Mouse (Mus musculus) myocyte (in vitro differentiated cells): ENCODE results near the gene Dnajc16. TPM values are rescaled to one million over a fixed set of nuclear protein-coding genes. Genes with fewer than 3 reads are reported as not detected.

Experiments used
- H3K27me3 ChIP-seq: one replicate; pipeline ENCODE4 v1.6.1; 2011; ENCODE audit not compliant: control insufficient read depth, insufficient read depth, insufficient read length
- H3K36me3 ChIP-seq: one replicate; pipeline ENCODE4 v1.6.1; 2011; ENCODE audit not compliant: control insufficient read depth, insufficient read depth
- H3K4me2 ChIP-seq: one replicate; pipeline ENCODE4 v1.6.1; 2011; ENCODE audit warnings: low read depth, control low read depth
- H3K4me3 ChIP-seq: one replicate; pipeline ENCODE4 v1.5.1; 2011; ENCODE audit warnings: mild to moderate bottlenecking, control low read depth, moderate library complexity
- H3K79me2 ChIP-seq: one replicate; pipeline ENCODE4 v1.6.1; 2011; ENCODE audit not compliant: control insufficient read depth, insufficient read depth
- H3ac ChIP-seq: one replicate; pipeline ENCODE4 v1.6.1; 2011; ENCODE audit not compliant: control insufficient read depth, insufficient read length
- CEBPB ChIP-seq: IDR thresholded peaks from 2 replicates; pipeline ENCODE4 v1.6.1; 2011; ENCODE audit warnings: mild to moderate bottlenecking, moderate library complexity; ENCODE audit not compliant: poor library complexity, insufficient read depth, severe bottlenecking
- E2F4 ChIP-seq: IDR thresholded peaks from one replicate; pipeline ENCODE4 v1.6.1; 2011; ENCODE audit warnings: mild to moderate bottlenecking, control low read depth, moderate library complexity; ENCODE audit not compliant: insufficient read depth
- MAX ChIP-seq: IDR thresholded peaks from one replicate; pipeline ENCODE4 v1.6.1; 2011; ENCODE audit warnings: low read depth, mild to moderate bottlenecking, control low read depth
- MYOD1 ChIP-seq, 3 experiments: IDR thresholded peaks; one replicate each; pipeline ENCODE4 v1.6.1; 2011; ENCODE audit warnings: control low read depth in 2 of 3, low read depth in 2 of 3, mild to moderate bottlenecking in 2 of 3, moderate library complexity in 1 of 3; ENCODE audit not compliant: insufficient read length in 2 of 3, control insufficient read depth in 1 of 3
- MYOG ChIP-seq, 3 experiments: IDR thresholded peaks; one replicate each; pipeline ENCODE4 v1.6.1; 2011; ENCODE audit warnings: control low read depth in 2 of 3, low read depth in 2 of 3, mild to moderate bottlenecking in 2 of 3; ENCODE audit not compliant: insufficient read length in 2 of 3, control insufficient read depth in 1 of 3, insufficient read depth in 1 of 3
- POLR2A ChIP-seq: IDR thresholded peaks from one replicate; pipeline ENCODE4 v1.6.1; 2011; ENCODE audit warnings: low read depth, mild to moderate bottlenecking, control low read depth, moderate library complexity; ENCODE audit not compliant: insufficient read length
- POLR2AphosphoS2 ChIP-seq: IDR thresholded peaks from one replicate; pipeline ENCODE4 v1.6.1; 2011; ENCODE audit warnings: low read depth, control low read depth; ENCODE audit not compliant: insufficient read length
- REST ChIP-seq: IDR thresholded peaks from one replicate; pipeline ENCODE4 v1.6.1; 2011; ENCODE audit warnings: mild to moderate bottlenecking, control low read depth, moderate library complexity; ENCODE audit not compliant: insufficient read depth, insufficient read length
- SRF ChIP-seq: IDR thresholded peaks from one replicate; pipeline ENCODE4 v1.6.1; 2011; ENCODE audit warnings: low read depth; ENCODE audit not compliant: control insufficient read depth, insufficient read length
- TCF12 ChIP-seq: IDR thresholded peaks from one replicate; pipeline ENCODE4 v1.6.1; 2011; ENCODE audit warnings: mild to moderate bottlenecking, control low read depth; ENCODE audit not compliant: poor library complexity, insufficient read depth, severe bottlenecking
- TCF3 ChIP-seq: IDR thresholded peaks from one replicate; pipeline ENCODE4 v1.6.1; 2011; ENCODE audit warnings: low read depth, control low read depth; ENCODE audit not compliant: insufficient read length
- USF1 ChIP-seq: IDR thresholded peaks from one replicate; pipeline ENCODE4 v1.6.1; 2011; ENCODE audit warnings: low read depth, mild to moderate bottlenecking, control low read depth, moderate library complexity
- polyA plus RNA-seq: library from polyadenylated mRNA; unstranded; fragments of >200 nt; fragmentation: generic; extraction: Trizol; gene quantifications from one replicate; pipeline ENCODE4 v1.2.1, GENCODE M21; 2012; ENCODE audit warnings: missing spikeins

Gene Dnajc16
- polyA plus RNA-seq, 1 experiment, result 9.5 TPM

DNA sequence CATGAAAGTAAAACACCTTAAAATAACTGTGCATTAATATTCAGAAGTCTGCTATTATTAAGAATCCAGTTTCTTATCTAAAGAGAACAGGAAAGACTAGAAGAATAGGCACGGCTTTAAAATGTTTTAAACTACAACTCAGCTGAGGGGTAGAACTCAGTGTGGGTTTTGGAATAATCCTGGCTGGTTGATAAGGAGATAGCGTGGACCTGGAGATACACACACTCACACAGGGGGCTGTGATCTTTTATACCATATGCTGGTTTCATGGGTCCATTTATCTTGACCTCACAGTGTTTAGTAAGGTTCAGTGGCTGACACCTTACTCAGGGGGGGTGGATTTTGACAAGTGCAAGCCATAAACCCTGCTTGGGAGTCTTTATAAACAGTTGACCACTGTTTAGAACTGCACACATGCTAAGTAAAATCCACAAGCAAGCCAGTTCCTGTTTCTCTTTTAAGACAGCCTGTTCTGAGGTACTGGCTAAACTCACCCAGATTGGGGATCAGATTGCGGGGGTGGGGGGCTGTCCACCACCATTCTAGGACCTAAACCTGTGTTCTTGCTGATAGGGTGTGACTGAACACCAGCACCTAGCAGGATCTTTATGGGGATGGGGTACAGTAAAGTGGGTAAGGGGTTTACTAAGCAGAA, 1.0 kb downstream of the Dnajc16 start:
- Histone ChIP-seq H3K4me2 (peak overlapping the region; percentile 95), H3ac (peak overlapping the region; percentile 95), H3K27me3 (no peaks in the 10 kb centered on the region), H3K4me3 (peak overlapping the region; percentile 35), H3K36me3 (peaks cover 4% of the 10 kb centered on the region), H3K79me2 (peaks cover 5% of the 10 kb centered on the region)
- TF ChIP-seq E2F4 (no peak), TCF3 (no peak), USF1 (no peak), SRF (no peak), MYOD1 (IDR thresholded peaks at IDR 0.05; ENCODE audit: control insufficient read depth in 1 of 3, insufficient read length in 2 of 3, low read depth in 2 of 3) (no peak), POLR2AphosphoS2 (no peak)

DNA sequence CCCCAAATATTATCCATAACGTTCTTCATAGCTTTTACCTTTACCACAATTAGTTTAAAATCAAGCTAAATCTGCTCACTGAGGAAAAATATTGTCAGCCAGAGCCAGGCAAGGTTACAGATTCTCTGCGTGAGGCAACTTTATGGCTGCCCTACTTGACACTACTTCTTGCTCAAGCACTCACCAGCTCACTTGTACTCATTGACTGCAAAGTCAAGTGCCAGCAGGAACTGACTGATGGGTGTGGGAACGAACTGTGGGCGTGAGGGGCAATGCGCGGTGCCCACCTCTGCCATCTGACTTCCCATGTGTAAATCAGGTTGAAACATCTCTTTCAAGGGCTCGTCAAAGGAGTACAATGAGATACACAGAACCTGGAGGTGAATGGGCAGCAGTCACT, 3.3 kb downstream of the Dnajc16 start:
- H3ac ChIP-seq, result no peak overlapping the region
- no peak overlapping the region for H3K4me2 ChIP-seq
- TF ChIP-seq MYOD1 (IDR thresholded peaks at IDR 0.05; ENCODE audit: control insufficient read depth in 1 of 3, insufficient read length in 2 of 3, low read depth in 2 of 3), result no peak
- TF ChIP-seq SRF, result no peak
- TF ChIP-seq MYOG (IDR thresholded peaks at IDR 0.05; ENCODE audit: control insufficient read depth in 1 of 3, insufficient read depth in 1 of 3, insufficient read length in 2 of 3, low read depth in 2 of 3), result no peak
- no peak for TF ChIP-seq POLR2AphosphoS2
- TF ChIP-seq REST, result no peak
- TF ChIP-seq CEBPB, result no peak
- no peak for TF ChIP-seq TCF12
- no peak for TF ChIP-seq TCF3
- no peak for TF ChIP-seq E2F4
- TF ChIP-seq MAX, result no peak
- TF ChIP-seq USF1, result no peak
- no peak for TF ChIP-seq POLR2A
- H3K4me3 ChIP-seq, result no peak overlapping the region
- H3K27me3 ChIP-seq, result no peaks in the 10 kb centered on the region
- H3K36me3 ChIP-seq, result peaks cover 4% of the 10 kb centered on the region
- H3K79me2 ChIP-seq, result peaks cover 3% of the 10 kb centered on the region

DNA sequence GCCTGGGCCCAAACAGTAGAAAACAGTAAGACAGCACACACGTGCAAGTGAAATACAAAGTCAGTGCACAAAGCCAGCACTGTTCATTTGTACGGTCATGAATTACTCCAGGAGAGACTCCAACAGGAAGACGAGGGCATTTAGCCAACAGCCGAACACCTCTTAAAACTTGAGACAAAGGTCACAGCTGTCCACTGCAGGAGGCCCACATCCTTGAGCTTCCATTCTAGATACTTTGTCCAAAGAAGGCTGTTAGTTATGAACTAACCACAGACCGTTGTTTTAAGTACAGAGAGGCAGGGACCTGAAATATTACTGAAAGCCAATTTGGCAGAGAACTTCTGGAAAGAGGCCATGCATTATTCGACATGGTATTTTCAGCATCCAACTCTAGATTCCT, 3.7 kb downstream of the Dnajc16 start:
- TF ChIP-seq MYOG (IDR thresholded peaks at IDR 0.05; ENCODE audit: control insufficient read depth in 1 of 3, insufficient read depth in 1 of 3, insufficient read length in 2 of 3, low read depth in 2 of 3), result peak in 1 of 3 experiments; percentile 27
- no peak for TF ChIP-seq TCF12
- TF ChIP-seq E2F4, result no peak
- no peak for TF ChIP-seq SRF
- no peak for TF ChIP-seq REST
- no peak for TF ChIP-seq MAX
- no peak for TF ChIP-seq TCF3
- no peak for TF ChIP-seq USF1
- no peak for TF ChIP-seq CEBPB
- TF ChIP-seq MYOD1 (IDR thresholded peaks at IDR 0.05; ENCODE audit: control insufficient read depth in 1 of 3, insufficient read length in 2 of 3, low read depth in 2 of 3), result peak in 1 of 3 experiments; percentile 22
- no peak for TF ChIP-seq POLR2A
- no peak for TF ChIP-seq POLR2AphosphoS2
- Histone ChIP-seq H3K79me2 (peaks cover 3% of the 10 kb centered on the region), H3K27me3 (no peaks in the 10 kb centered on the region), H3ac (no peak overlapping the region), H3K4me3 (no peak overlapping the region), H3K4me2 (no peak overlapping the region), H3K36me3 (peaks cover 4% of the 10 kb centered on the region)

DNA sequence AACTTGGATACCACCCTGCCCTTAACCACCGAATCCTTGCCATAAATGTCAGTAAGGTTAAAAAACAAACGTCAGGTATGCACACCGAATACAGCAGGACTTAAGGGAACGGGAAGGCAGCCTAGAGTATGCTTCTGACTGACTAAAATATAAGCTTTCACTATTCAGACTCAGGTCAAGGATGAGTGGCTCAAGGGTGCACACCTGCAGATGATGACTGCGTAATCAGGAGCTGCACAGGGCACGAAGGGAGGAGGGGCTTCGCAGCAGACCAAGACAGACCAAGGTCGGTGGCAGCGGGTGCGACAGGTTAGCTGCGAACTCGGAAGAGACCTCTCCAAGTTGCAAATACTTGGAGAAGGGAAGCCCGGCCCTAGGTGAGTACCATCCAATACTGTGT, 4.6 kb downstream of the Dnajc16 start:
- peaks cover 3% of the 10 kb centered on the region for H3K79me2 ChIP-seq
- H3K4me2 ChIP-seq, result no peak overlapping the region
- TF ChIP-seq SRF, result no peak
- no peak for TF ChIP-seq MAX
- no peak for TF ChIP-seq MYOG (IDR thresholded peaks at IDR 0.05; ENCODE audit: control insufficient read depth in 1 of 3, insufficient read depth in 1 of 3, insufficient read length in 2 of 3, low read depth in 2 of 3)
- TF ChIP-seq TCF12, result no peak
- TF ChIP-seq TCF3, result no peak
- no peak for TF ChIP-seq POLR2A
- TF ChIP-seq E2F4, result no peak
- no peak for TF ChIP-seq USF1
- TF ChIP-seq POLR2AphosphoS2, result no peak
- no peak for TF ChIP-seq CEBPB
- no peaks in the 10 kb centered on the region for H3K27me3 ChIP-seq
- H3K36me3 ChIP-seq, result peaks cover 4% of the 10 kb centered on the region
- no peak overlapping the region for H3ac ChIP-seq
- no peak overlapping the region for H3K4me3 ChIP-seq

DNA sequence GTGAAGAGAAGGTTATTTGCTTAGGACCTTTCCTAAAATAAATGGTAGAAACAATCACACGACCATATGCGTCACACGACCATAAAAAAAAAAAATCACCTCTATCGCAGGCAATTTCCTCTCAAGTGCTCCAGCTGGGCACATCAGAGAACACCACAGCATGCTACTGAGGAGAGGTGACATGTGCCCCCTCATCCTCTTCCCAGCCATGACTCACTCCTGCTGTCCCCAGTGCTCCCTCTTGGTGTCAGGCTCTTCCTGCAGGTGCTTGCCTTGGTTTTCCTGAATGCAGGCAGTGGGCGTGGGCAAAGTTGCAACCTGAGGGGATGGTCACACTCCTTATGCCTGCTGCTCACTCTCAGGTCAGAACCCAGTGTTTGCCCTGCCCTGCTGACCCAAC, 5.9 kb downstream of the Dnajc16 start:
- Histone ChIP-seq H3K36me3 (peaks cover 10% of the 10 kb centered on the region), H3K4me2 (no peak overlapping the region), H3K4me3 (no peak overlapping the region), H3K27me3 (no peaks in the 10 kb centered on the region), H3K79me2 (peaks cover 1% of the 10 kb centered on the region), H3ac (no peak overlapping the region)
- no peak for TF ChIP-seq POLR2A
- TF ChIP-seq TCF12, result no peak
- TF ChIP-seq USF1, result no peak
- no peak for TF ChIP-seq REST
- no peak for TF ChIP-seq POLR2AphosphoS2
- TF ChIP-seq MYOD1 (IDR thresholded peaks at IDR 0.05; ENCODE audit: control insufficient read depth in 1 of 3, insufficient read length in 2 of 3, low read depth in 2 of 3), result no peak
- no peak for TF ChIP-seq MAX
- TF ChIP-seq MYOG (IDR thresholded peaks at IDR 0.05; ENCODE audit: control insufficient read depth in 1 of 3, insufficient read depth in 1 of 3, insufficient read length in 2 of 3, low read depth in 2 of 3), result no peak
- TF ChIP-seq E2F4, result no peak
- no peak for TF ChIP-seq CEBPB
- no peak for TF ChIP-seq TCF3
- TF ChIP-seq SRF, result no peak
